Mouse (Mus musculus) G1E (cell line): ENCODE data around the gene Mpp6.

Experiments
- CTCF ChIP-seq: IDR thresholded peaks from 2 replicates; pipeline ENCODE4 v1.5.1; 2012; ENCODE audit warnings: low read depth, low read length, inconsistent platforms, mixed read lengths
- GATA1 ChIP-seq: IDR thresholded peaks from 2 replicates; pipeline ENCODE4 v1.6.1; 2012; ENCODE audit warnings: borderline replicate concordance, low read length, inconsistent platforms, mixed read lengths
- GATA2 ChIP-seq: IDR thresholded peaks from 2 replicates; pipeline ENCODE4 v1.6.1; 2012; ENCODE audit warnings: low read depth, low read length, inconsistent platforms, borderline replicate concordance
- TAL1 ChIP-seq: conservative IDR thresholded peaks from 2 replicates; pipeline ENCODE4 v1.6.1; 2012; ENCODE audit warnings: low read depth, low read length, inconsistent platforms, mixed read lengths

- TF ChIP-seq TAL1 (no peak), GATA2 (no peak), CTCF (no peak), GATA1 (no peak)
Measured at GRCm38 (mm10) chr6:50215986-50216385, 105.9 kb downstream of the Mpp6 start.
